Mouse (Mus musculus): Measurements from ENCODE around the gene Rnf217. TPM values are rescaled to one million over a fixed set of nuclear protein-coding genes. Genes with fewer than 3 reads are reported as not detected.

Gene Rnf217
- polyA plus RNA-seq, 1 experiment from 2014 or later: 2.1 TPM

DNA sequence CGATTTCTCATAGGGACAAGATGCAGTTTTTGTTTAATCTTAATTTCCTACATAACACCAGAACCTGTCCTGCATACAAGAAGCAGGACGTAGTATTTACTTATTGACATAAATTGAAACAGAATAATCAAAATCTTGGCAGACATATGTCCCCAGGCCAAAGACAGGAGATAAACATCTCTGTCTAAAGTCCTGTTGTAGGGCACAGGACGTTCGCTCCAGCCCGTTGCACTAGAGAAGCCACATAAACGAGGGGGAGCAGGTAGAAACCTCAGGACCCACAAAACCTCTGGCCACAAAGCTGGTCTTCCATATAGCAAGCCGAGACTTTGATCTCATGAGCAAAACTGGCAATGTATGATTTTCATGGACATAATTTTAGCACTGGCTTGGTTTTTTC, 57.1 kb downstream of the Rnf217 start:
- no peak for ATAC-seq (ENCODE audit: insufficient number of reproducible peaks, insufficient read depth, low FRiP score, low TSS enrichment, low read depth)
- Histone ChIP-seq H3K27me3 (no peaks in the 10 kb centered on the region), H3K9ac (replicated peaks) (no peak overlapping the region), H3K27ac (no peak overlapping the region), H3K4me3 (replicated peaks) (no peak overlapping the region), H3K4me1 (replicated peaks) (no peaks in the 10 kb centered on the region), H3K36me3 (no peaks in the 10 kb centered on the region), H3K9me3 (no peaks in the 10 kb centered on the region), H3K4me2 (no peak overlapping the region)
- WGBS: 74% methylated on average over 7 of the region's 7 CpGs

GRCm38 (mm10) chr10:31551362-31551761, 57.6 kb downstream of the Rnf217 start:
- H3K4me3 ChIP-seq (replicated peaks): no peak overlapping the region
- no peak overlapping the region for H3K9ac ChIP-seq (replicated peaks)
- no peak overlapping the region for H3K4me2 ChIP-seq
- H3K9me3 ChIP-seq: no peaks in the 10 kb centered on the region
- H3K36me3 ChIP-seq: no peaks in the 10 kb centered on the region
- H3K4me1 ChIP-seq (replicated peaks): no peaks in the 10 kb centered on the region
- H3K27ac ChIP-seq: no peak overlapping the region
- no peaks in the 10 kb centered on the region for H3K27me3 ChIP-seq
- ATAC-seq (ENCODE audit: insufficient number of reproducible peaks, insufficient read depth, low FRiP score, low TSS enrichment, low read depth): no peak
- WGBS: 23% methylated on average over 1 of the region's 1 CpGs

- 71% methylated on average over 2 of the region's 2 CpGs for WGBS
- Histone ChIP-seq H3K27me3 (no peaks in the 10 kb centered on the region), H3K9me3 (no peaks in the 10 kb centered on the region), H3K36me3 (no peaks in the 10 kb centered on the region), H3K9ac (replicated peaks) (no peak overlapping the region), H3K27ac (no peak overlapping the region), H3K4me1 (replicated peaks) (no peaks in the 10 kb centered on the region), H3K4me2 (no peak overlapping the region), H3K4me3 (replicated peaks) (no peak overlapping the region)
- no peak for ATAC-seq (ENCODE audit: insufficient number of reproducible peaks, insufficient read depth, low FRiP score, low TSS enrichment, low read depth)
Measured at GRCm38 (mm10) chr10:31547156-31547555, 61.8 kb downstream of the Rnf217 start.

DNA sequence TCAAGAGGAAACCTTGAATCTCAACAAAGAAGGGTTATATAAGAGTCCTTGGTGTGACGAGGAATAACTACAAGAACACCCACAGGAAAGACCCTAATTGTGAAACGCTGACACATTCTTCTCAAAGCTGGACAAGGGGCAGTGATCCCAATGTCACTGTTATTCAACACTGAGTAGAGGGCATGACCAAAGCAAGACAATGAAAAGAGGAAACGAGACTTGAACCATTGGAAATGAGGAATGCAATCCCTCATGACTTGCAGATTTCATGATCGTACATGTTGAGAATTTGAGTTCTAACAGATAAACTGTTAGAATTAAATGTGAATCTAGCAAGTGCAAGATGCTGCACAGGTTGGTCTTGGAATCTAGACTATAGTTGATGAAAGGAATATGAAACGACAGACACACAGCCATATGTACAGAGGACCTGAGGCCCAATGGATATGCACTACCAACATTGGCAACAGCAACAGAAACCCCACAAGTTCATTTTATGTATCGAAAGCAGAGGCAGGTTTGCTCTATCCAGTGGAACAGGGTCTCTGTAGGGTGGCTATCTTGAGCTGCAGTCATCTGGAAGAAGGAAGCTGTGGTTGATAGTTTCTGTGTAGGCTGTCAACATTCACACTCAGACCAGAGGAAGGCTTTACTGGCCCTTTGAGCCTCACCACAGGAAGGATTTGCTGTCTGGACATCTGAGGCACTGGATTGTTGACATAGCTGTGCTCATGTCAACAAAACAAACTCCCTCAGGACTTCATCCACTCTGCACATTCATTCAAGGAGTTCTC, 64.6 kb downstream of the Rnf217 start:
- Histone ChIP-seq H3K9ac (replicated peaks) (no peak overlapping the region), H3K9me3 (no peaks in the 10 kb centered on the region), H3K4me3 (replicated peaks) (no peak overlapping the region), H3K4me1 (replicated peaks) (no peaks in the 10 kb centered on the region), H3K4me2 (no peak overlapping the region), H3K27ac (no peak overlapping the region), H3K27me3 (no peaks in the 10 kb centered on the region), H3K36me3 (no peaks in the 10 kb centered on the region)
- WGBS: 91% methylated on average over 6 of the region's 6 CpGs
- no peak for ATAC-seq (ENCODE audit: insufficient number of reproducible peaks, insufficient read depth, low FRiP score, low TSS enrichment, low read depth)

DNA sequence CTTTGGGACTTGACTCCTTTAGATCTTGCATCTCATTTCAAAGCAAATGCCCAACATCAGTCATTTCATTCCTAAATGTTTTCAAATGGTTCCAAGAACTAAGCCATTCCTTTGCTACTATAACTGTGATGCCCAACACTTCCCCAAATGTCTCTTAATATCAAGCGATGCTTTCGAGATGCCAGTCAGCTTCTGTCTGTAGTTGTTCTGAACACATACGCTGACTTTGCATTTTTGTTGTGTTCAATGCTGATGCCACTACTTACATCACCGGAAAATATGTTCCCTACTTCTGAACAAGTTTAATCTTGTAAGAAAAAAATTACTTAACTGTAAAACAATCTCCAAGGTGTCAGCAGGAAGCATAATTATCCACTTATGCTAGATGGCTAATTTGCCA, 68.5 kb downstream of the Rnf217 start:
- 88% methylated on average over 4 of the region's 4 CpGs for WGBS
- Histone ChIP-seq H3K27ac (no peak overlapping the region), H3K9me3 (no peaks in the 10 kb centered on the region), H3K4me2 (no peak overlapping the region), H3K36me3 (no peaks in the 10 kb centered on the region), H3K27me3 (no peaks in the 10 kb centered on the region), H3K9ac (replicated peaks) (no peak overlapping the region), H3K4me3 (replicated peaks) (no peak overlapping the region), H3K4me1 (replicated peaks) (no peaks in the 10 kb centered on the region)
- no peak for ATAC-seq (ENCODE audit: insufficient number of reproducible peaks, insufficient read depth, low FRiP score, low TSS enrichment, low read depth)

- no peaks in the 10 kb centered on the region for H3K4me1 ChIP-seq (replicated peaks)
- no peak overlapping the region for H3K4me2 ChIP-seq
- no peaks in the 10 kb centered on the region for H3K9me3 ChIP-seq
- no peak for ATAC-seq (ENCODE audit: insufficient number of reproducible peaks, insufficient read depth, low FRiP score, low TSS enrichment, low read depth)
- WGBS: 74% methylated on average over 2 of the region's 2 CpGs
- H3K4me3 ChIP-seq (replicated peaks): no peak overlapping the region
- H3K36me3 ChIP-seq: peaks cover 3% of the 10 kb centered on the region; the same call in 1 of the 2 replicates
- H3K27me3 ChIP-seq: no peaks in the 10 kb centered on the region
- H3K27ac ChIP-seq: no peak overlapping the region
- no peak overlapping the region for H3K9ac ChIP-seq (replicated peaks)
Measured at GRCm38 (mm10) chr10:31539351-31539750, 69.6 kb downstream of the Rnf217 start.

GRCm38 (mm10) chr10:31538721-31539120, 70.3 kb downstream of the Rnf217 start:
- ATAC-seq (ENCODE audit: insufficient number of reproducible peaks, insufficient read depth, low FRiP score, low TSS enrichment, low read depth): no peak
- 79% methylated on average over 3 of the region's 3 CpGs for WGBS

GRCm38 (mm10) chr10:31538243-31538642, 70.7 kb downstream of the Rnf217 start:
- WGBS: 88% methylated on average over 2 of the region's 2 CpGs

More at GRCm38 (mm10) chr10:31538721-31539120, 70.3 kb downstream of the Rnf217 start:
- no peak overlapping the region for H3K9ac ChIP-seq (replicated peaks)
- no peaks in the 10 kb centered on the region for H3K4me1 ChIP-seq (replicated peaks)
- no peak overlapping the region for H3K4me3 ChIP-seq (replicated peaks)
- no peak overlapping the region for H3K27ac ChIP-seq
- no peaks in the 10 kb centered on the region for H3K27me3 ChIP-seq
- no peaks in the 10 kb centered on the region for H3K9me3 ChIP-seq
- H3K36me3 ChIP-seq: peaks cover 4% of the 10 kb centered on the region
- H3K4me2 ChIP-seq: no peak overlapping the region

DNA sequence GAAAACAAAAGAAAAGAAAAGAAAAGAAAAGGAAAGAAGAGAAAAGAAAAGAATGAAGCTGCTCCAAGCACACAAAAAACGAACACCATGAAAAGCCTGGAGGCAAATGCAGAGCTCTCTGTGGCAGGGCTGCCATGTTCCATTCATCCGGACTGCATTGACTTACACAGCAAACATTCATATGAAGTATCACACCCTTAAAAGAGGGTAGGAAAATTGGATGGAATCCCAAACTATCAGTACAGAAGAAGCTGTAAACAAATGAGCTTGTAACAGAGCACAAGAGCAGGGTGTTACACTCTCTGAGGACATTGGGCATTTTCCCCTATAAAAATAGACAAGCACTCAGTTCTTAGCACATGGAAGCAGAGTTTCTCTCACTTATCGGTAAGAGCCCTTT, 71.8 kb downstream of the Rnf217 start:
- H3K4me1 ChIP-seq (replicated peaks): no peaks in the 10 kb centered on the region
- H3K9me3 ChIP-seq: no peaks in the 10 kb centered on the region
- WGBS: 88% methylated on average over 3 of the region's 3 CpGs
- ATAC-seq (ENCODE audit: insufficient number of reproducible peaks, insufficient read depth, low FRiP score, low TSS enrichment, low read depth): no peak
- no peak overlapping the region for H3K9ac ChIP-seq (replicated peaks)
- no peaks in the 10 kb centered on the region for H3K27me3 ChIP-seq
- peaks cover 12% of the 10 kb centered on the region for H3K36me3 ChIP-seq
- no peak overlapping the region for H3K4me2 ChIP-seq
- H3K4me3 ChIP-seq (replicated peaks): no peak overlapping the region
- H3K27ac ChIP-seq: no peak overlapping the region

More at GRCm38 (mm10) chr10:31538243-31538642, 70.7 kb downstream of the Rnf217 start:
- H3K4me1 ChIP-seq (replicated peaks): no peaks in the 10 kb centered on the region
- H3K9ac ChIP-seq (replicated peaks): no peak overlapping the region
- H3K27ac ChIP-seq: no peak overlapping the region
- H3K27me3 ChIP-seq: no peaks in the 10 kb centered on the region
- H3K36me3 ChIP-seq: peaks cover 8% of the 10 kb centered on the region
- H3K4me2 ChIP-seq: no peak overlapping the region
- H3K9me3 ChIP-seq: no peaks in the 10 kb centered on the region
- ATAC-seq (ENCODE audit: insufficient number of reproducible peaks, insufficient read depth, low FRiP score, low TSS enrichment, low read depth): no peak
- no peak overlapping the region for H3K4me3 ChIP-seq (replicated peaks)

- Histone ChIP-seq H3K4me2 (no peak overlapping the region), H3K9me3 (no peaks in the 10 kb centered on the region), H3K27ac (no peak overlapping the region), H3K36me3 (peaks cover 12% of the 10 kb centered on the region), H3K9ac (replicated peaks) (no peak overlapping the region), H3K4me3 (replicated peaks) (no peak overlapping the region), H3K4me1 (replicated peaks) (no peaks in the 10 kb centered on the region), H3K27me3 (no peaks in the 10 kb centered on the region)
- WGBS: 89% methylated on average over 2 of the region's 2 CpGs
- no peak for ATAC-seq (ENCODE audit: insufficient number of reproducible peaks, insufficient read depth, low FRiP score, low TSS enrichment, low read depth)
Measured at GRCm38 (mm10) chr10:31535046-31535445, 73.9 kb downstream of the Rnf217 start.

- Histone ChIP-seq H3K27ac (no peak overlapping the region), H3K36me3 (peaks cover 12% of the 10 kb centered on the region), H3K4me1 (replicated peaks) (peaks cover 10% of the 10 kb centered on the region), H3K9me3 (no peaks in the 10 kb centered on the region), H3K9ac (replicated peaks) (no peak overlapping the region), H3K4me3 (replicated peaks) (no peak overlapping the region), H3K27me3 (no peaks in the 10 kb centered on the region), H3K4me2 (no peak overlapping the region)
- ATAC-seq (ENCODE audit: insufficient number of reproducible peaks, insufficient read depth, low FRiP score, low TSS enrichment, low read depth): no peak
- WGBS: 77% methylated on average over 6 of the region's 6 CpGs
Measured at GRCm38 (mm10) chr10:31533270-31533826, 75.6 kb downstream of the Rnf217 start.

DNA sequence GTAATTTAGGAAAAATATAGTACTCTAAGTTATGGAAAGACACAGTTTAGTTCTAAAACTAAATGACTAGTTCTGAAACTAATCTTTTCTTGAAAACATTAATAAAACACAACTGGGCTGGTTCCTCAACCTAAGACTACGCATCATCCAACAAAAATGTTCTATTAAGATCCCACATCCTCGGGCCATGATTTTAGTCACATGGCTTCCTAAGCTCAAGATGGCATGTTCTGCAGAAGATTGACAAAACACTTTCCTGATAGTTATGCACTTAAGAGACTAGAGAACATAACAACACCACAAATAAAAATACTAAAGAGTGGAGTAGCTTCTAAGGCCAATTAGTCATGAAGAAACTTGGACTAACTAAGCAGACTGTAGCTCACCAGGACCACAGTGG, 76.2 kb downstream of the Rnf217 start:
- ATAC-seq (ENCODE audit: insufficient number of reproducible peaks, insufficient read depth, low FRiP score, low TSS enrichment, low read depth): no peak
- H3K36me3 ChIP-seq: peaks cover 12% of the 10 kb centered on the region
- no peak overlapping the region for H3K27ac ChIP-seq
- 85% methylated on average over 2 of the region's 2 CpGs for WGBS
- no peak overlapping the region for H3K9ac ChIP-seq (replicated peaks)
- H3K9me3 ChIP-seq: no peaks in the 10 kb centered on the region
- no peak overlapping the region for H3K4me3 ChIP-seq (replicated peaks)
- peaks cover 12% of the 10 kb centered on the region for H3K4me1 ChIP-seq (replicated peaks)
- H3K27me3 ChIP-seq: no peaks in the 10 kb centered on the region
- H3K4me2 ChIP-seq: no peak overlapping the region

Data from limb, embryonic 12.5 days (tissue).